Mouse (Mus musculus) retina, postnatal 1 day (tissue): ENCODE measurements at regions not wholly inside any gene's neighbourhood (a gene's known extent, or its start where the extent isn't known, plus 50 kb on each side); places are given as distances from the start of the nearest gene placed in this dataset.

Experiments
- DNase-seq: peaks from one replicate; pipeline ENCODE4 v3.0.0-alpha.2; 2012

GRCm38 (mm10) chr2:149725932-149726331, 103.1 kb upstream of the Syndig1 start:
- no peak for DNase-seq

GRCm38 (mm10) chr2:149737837-149738236, 91.2 kb upstream of the Syndig1 start:
- peak; percentile 7 for DNase-seq

- DNase-seq: peak; percentile 60
Observed at GRCm38 (mm10) chr2:149739886-149740285, 89.1 kb upstream of the Syndig1 start.

GRCm38 (mm10) chr2:149742661-149743060, 86.3 kb upstream of the Syndig1 start:
- DNase-seq: no peak

GRCm38 (mm10) chr2:149748240-149748822, 80.7 kb upstream of the Syndig1 start:
- DNase-seq: no peak

- no peak for DNase-seq
Observed at GRCm38 (mm10) chr2:149759151-149759550, 69.9 kb upstream of the Syndig1 start.

GRCm38 (mm10) chr2:149763864-149764263, 65.1 kb upstream of the Syndig1 start:
- no peak for DNase-seq

- no peak for DNase-seq
Observed at GRCm38 (mm10) chr2:149768027-149768426, 61.0 kb upstream of the Syndig1 start.

- DNase-seq: no peak
Observed at GRCm38 (mm10) chr2:149768551-149768950, 60.5 kb upstream of the Syndig1 start.

GRCm38 (mm10) chr2:149777316-149777715, 51.7 kb upstream of the Syndig1 start:
- DNase-seq: no peak
